Mouse (Mus musculus): ENCODE measurements around the gene Bhmt.

- TF ChIP-seq CTCF (IDR thresholded peaks at IDR 0.05; ENCODE audit: borderline replicate concordance, control insufficient read depth, extremely low read depth, insufficient read depth, low read length, poor library complexity) (no peak), POLR2A (IDR thresholded peaks at IDR 0.05; ENCODE audit: control insufficient read depth, extremely low read depth, insufficient read depth, low read length, poor library complexity) (no peak)
These were observed 57.3 kb downstream of the Bhmt start for GRCm38 (mm10) chr13:93580431-93580830.

All from thymus, adult 2 months (tissue).